ENCODE assay signal across 8 mouse cellular contexts in genomic region chr6:48626464-48626863, GRCm38 (mm10). TPM values are rescaled to one million over a fixed set of nuclear protein-coding genes. Genes with fewer than 3 reads are reported as not detected.
A peak's percentile ranks its signal among the peaks of the same experiment; 100 is the strongest.
DNase-seq lines count a peak whose midpoint lies in the region; ATAC-seq and TF ChIP-seq lines count a peak whose summit lies in the region.

TSS of gene AI854703 (plus strand) at chr6:48626764.

- peak within 1 kb of the TSS; percentile 79 for H3K4me2 ChIP-seq in lung, embryonic 16.5 days (ENCODE audit: low read depth, low read length)

- no peaks in the 10 kb centered on the region for H3K36me3 ChIP-seq in lung, embryonic 16.5 days (ENCODE audit: control insufficient read depth, insufficient read depth, low read length)

- peaks cover 17% of the 10 kb centered on the region for H3K4me1 ChIP-seq in lung, embryonic 16.5 days (replicated peaks; ENCODE audit: control insufficient read depth, insufficient read depth, low read length)
- H3K4me1 ChIP-seq in olfactory bulb, adult 2 months (ENCODE audit: control insufficient read depth, insufficient read depth, low read length), result peaks cover 22% of the 10 kb centered on the region

- TF ChIP-seq POLR2A in olfactory bulb, adult 2 months (IDR thresholded peaks at IDR 0.05; ENCODE audit: insufficient read depth, low read depth, low read length), result no peak

- peak within 1 kb of the TSS; percentile 64 for H3K9ac ChIP-seq in lung, embryonic 16.5 days (ENCODE audit: low read length)

- intact Hi-C loops in left cerebral cortex, postnatal 14 days (cut with DNase I), result loop anchor here (5.0 kb wide), 1 partner anchor 34 kb away; the partner anchor contains the start of genes Gm44965 and Repin1

- 0 out of 2 replicates have a peak, but pooled peaks have one; percentile 2 for ATAC-seq in cerebellum, adult (ENCODE audit: insufficient number of reproducible peaks, low FRiP score, low TSS enrichment)
- no peak for ATAC-seq in lung, embryonic 16.5 days (ENCODE audit: low read depth)

- DNase-seq in cerebellum, adult 18-20 months, result no peak
- DNase-seq in lung, postnatal 36 days, result no peak
- DNase-seq in left cerebral cortex, postnatal 14 days (ENCODE audit: low spot score in 2 of 2), result no peak
- DNase-seq in right cerebral cortex, adult 2 months (ENCODE audit: low spot score in 2 of 2), result no peak
- no peak for DNase-seq in kidney, postnatal 4 days

- peaks cover 39% of the 10 kb centered on the region for H3K27me3 ChIP-seq in lung, embryonic 16.5 days (ENCODE audit: control insufficient read depth, insufficient read depth, low read depth, low read length)

- no peak within 1 kb of the TSS for H3K27ac ChIP-seq in lung, embryonic 16.5 days (ENCODE audit: low read length)
- peak within 1 kb of the TSS; percentile 22 for H3K27ac ChIP-seq in olfactory bulb, adult 2 months (ENCODE audit: insufficient read depth, low read depth, low read length)

- no peak for TF ChIP-seq CTCF in olfactory bulb, adult 2 months (IDR thresholded peaks at IDR 0.05; ENCODE audit: insufficient read depth, low read depth, low read length)

- no peaks in the 10 kb centered on the region for H3K9me3 ChIP-seq in lung, embryonic 16.5 days (ENCODE audit: control insufficient read depth, low read length)

- H3K4me3 ChIP-seq in lung, embryonic 16.5 days (ENCODE audit: low read length), result peak within 1 kb of the TSS; percentile 54
- H3K4me3 ChIP-seq in olfactory bulb, adult 2 months (ENCODE audit: insufficient read depth, low read depth, low read length), result peak within 1 kb of the TSS; percentile 67

- WGBS in lung, embryonic 16.5 days, result 34% methylated on average over 8 of the region's 8 CpGs
- WGBS in olfactory bulb, adult 2 months, result 40% methylated on average over 8 of the region's 8 CpGs

RNA-seq across cellular contexts. Expression of gene AI854703, which starts in this region (rescaled TPM):
- 0.41 and 0.57 TPM in 2 replicates for polyA plus RNA-seq in lung, embryonic 16.5 days (2015; fragmentation: Nextera tagmentation; extraction: Ambion mirVana)
- total RNA-seq in left cerebral cortex, postnatal 14 days (2021), result 10 to 100 TPM; 15.6 to 18.4 TPM
- not detected in 2 replicates for polyA plus RNA-seq in olfactory bulb, adult 2 months (2012; ENCODE audit: insufficient read depth, insufficient read length, low replicate concordance, missing spikeins)
